Mouse (Mus musculus): ENCODE data around the gene Fance.

GRCm38 (mm10) chr17:28344050-28344607, 30.8 kb downstream of the Fance start:
- TF ChIP-seq CTCF (IDR thresholded peaks at IDR 0.05; ENCODE audit: extremely low read depth, insufficient read depth, low read length) (no peak), POLR2A (IDR thresholded peaks at IDR 0.05; ENCODE audit: extremely low read depth, insufficient read depth, low read length) (no peak)
